Mouse (Mus musculus): ENCODE results near the gene Pitpnc1. TPM values are rescaled to one million over a fixed set of nuclear protein-coding genes. Genes with fewer than 3 reads are reported as not detected.

Pitpnc1 gene
- polyA plus RNA-seq, 1 experiment from 2014 or later: 16.2 TPM

- peaks cover 5% of the 10 kb centered on the region; the same call in 1 of the 2 replicates for H3K4me1 ChIP-seq (ENCODE audit: insufficient read depth)
- no peak overlapping the region for H3K27ac ChIP-seq (ENCODE audit: low read depth)
- no peaks in the 10 kb centered on the region for H3K36me3 ChIP-seq (ENCODE audit: insufficient read depth)
- no peaks in the 10 kb centered on the region for H3K9me3 ChIP-seq (ENCODE audit: low read depth, low read length)
- WGBS: 59% methylated on average over 17 of the region's 17 CpGs
- no peak overlapping the region for H3K9ac ChIP-seq
- H3K27me3 ChIP-seq (ENCODE audit: insufficient read depth, low read length): no peaks in the 10 kb centered on the region
- no peak for TF ChIP-seq CTCF (IDR thresholded peaks at IDR 0.05; ENCODE audit: low read depth)
- ATAC-seq (ENCODE audit: insufficient read depth) (no peak), DNase-seq (no peak)
- no peak overlapping the region; the same call in 1 of the 2 replicates for H3K4me2 ChIP-seq
- no peak overlapping the region for H3K4me3 ChIP-seq (ENCODE audit: low read depth, low read length)
Measured at GRCm38 (mm10) chr11:107449169-107449910, 21.2 kb downstream of the Pitpnc1 start.

GRCm38 (mm10) chr11:107447915-107448314 is 22.6 kb downstream of the Pitpnc1 start:
- no peak overlapping the region for H3K27ac ChIP-seq (ENCODE audit: low read depth)
- no peak overlapping the region for H3K9ac ChIP-seq
- no peak for ATAC-seq (ENCODE audit: insufficient read depth)
- H3K4me1 ChIP-seq (ENCODE audit: insufficient read depth): peaks cover 5% of the 10 kb centered on the region; the same call in 1 of the 2 replicates
- H3K9me3 ChIP-seq (ENCODE audit: low read depth, low read length): no peaks in the 10 kb centered on the region
- no peak overlapping the region for H3K4me3 ChIP-seq (ENCODE audit: low read depth, low read length)
- H3K27me3 ChIP-seq (ENCODE audit: insufficient read depth, low read length): no peaks in the 10 kb centered on the region
- DNase-seq: no peak
- no peak for TF ChIP-seq CTCF (IDR thresholded peaks at IDR 0.05; ENCODE audit: low read depth)
- 77% methylated on average over 9 of the region's 9 CpGs for WGBS
- H3K4me2 ChIP-seq: no peak overlapping the region
- H3K36me3 ChIP-seq (ENCODE audit: insufficient read depth): no peaks in the 10 kb centered on the region

GRCm38 (mm10) chr11:107447349-107447748 is 23.1 kb downstream of the Pitpnc1 start:
- Histone ChIP-seq H3K4me3 (ENCODE audit: low read depth, low read length) (no peak overlapping the region), H3K36me3 (ENCODE audit: insufficient read depth) (no peaks in the 10 kb centered on the region), H3K27ac (ENCODE audit: low read depth) (no peak overlapping the region), H3K4me1 (ENCODE audit: insufficient read depth) (peaks cover 5% of the 10 kb centered on the region; the same call in 1 of the 2 replicates), H3K4me2 (no peak overlapping the region; the same call in 1 of the 2 replicates), H3K9me3 (ENCODE audit: low read depth, low read length) (no peaks in the 10 kb centered on the region), H3K27me3 (ENCODE audit: insufficient read depth, low read length) (no peaks in the 10 kb centered on the region), H3K9ac (no peak overlapping the region)
- 49% methylated on average over 5 of the region's 5 CpGs for WGBS
- DNase-seq: no peak
- no peak for ATAC-seq (ENCODE audit: insufficient read depth)
- no peak for TF ChIP-seq CTCF (IDR thresholded peaks at IDR 0.05; ENCODE audit: low read depth)

- 72% methylated on average over 6 of the region's 6 CpGs for WGBS
- no peak overlapping the region for H3K9ac ChIP-seq
Measured at GRCm38 (mm10) chr11:107446650-107447049, 23.8 kb downstream of the Pitpnc1 start.

GRCm38 (mm10) chr11:107445683-107446082 is 24.8 kb downstream of the Pitpnc1 start:
- Histone ChIP-seq H3K9ac (no peak overlapping the region), H3K4me3 (ENCODE audit: low read depth, low read length) (no peak overlapping the region), H3K4me2 (no peak overlapping the region), H3K36me3 (ENCODE audit: insufficient read depth) (no peaks in the 10 kb centered on the region), H3K4me1 (ENCODE audit: insufficient read depth) (peaks cover 5% of the 10 kb centered on the region; the same call in 1 of the 2 replicates), H3K27me3 (ENCODE audit: insufficient read depth, low read length) (no peaks in the 10 kb centered on the region), H3K27ac (ENCODE audit: low read depth) (no peak overlapping the region), H3K9me3 (ENCODE audit: low read depth, low read length) (no peaks in the 10 kb centered on the region)
- DNase-seq: no peak
- no peak for ATAC-seq (ENCODE audit: insufficient read depth)
- TF ChIP-seq CTCF (IDR thresholded peaks at IDR 0.05; ENCODE audit: low read depth): no peak
- WGBS: 85% methylated on average over 3 of the region's 3 CpGs

More at GRCm38 (mm10) chr11:107446650-107447049, 23.8 kb downstream of the Pitpnc1 start:
- peak overlapping the region; percentile 18; the same call in 1 of the 2 replicates for H3K27ac ChIP-seq (ENCODE audit: low read depth)
- no peaks in the 10 kb centered on the region for H3K27me3 ChIP-seq (ENCODE audit: insufficient read depth, low read length)
- no peak for TF ChIP-seq CTCF (IDR thresholded peaks at IDR 0.05; ENCODE audit: low read depth)
- DNase-seq: no peak
- H3K4me1 ChIP-seq (ENCODE audit: insufficient read depth): peaks cover 5% of the 10 kb centered on the region; the same call in 1 of the 2 replicates
- no peak overlapping the region for H3K4me2 ChIP-seq
- H3K9me3 ChIP-seq (ENCODE audit: low read depth, low read length): no peaks in the 10 kb centered on the region
- no peak overlapping the region for H3K4me3 ChIP-seq (ENCODE audit: low read depth, low read length)
- ATAC-seq (ENCODE audit: insufficient read depth): no peak
- no peaks in the 10 kb centered on the region for H3K36me3 ChIP-seq (ENCODE audit: insufficient read depth)

GRCm38 (mm10) chr11:107443121-107444095 is 27.1 kb downstream of the Pitpnc1 start:
- WGBS: 69% methylated on average over 12 of the region's 12 CpGs
- Histone ChIP-seq H3K4me1 (ENCODE audit: insufficient read depth) (no peaks in the 10 kb centered on the region), H3K4me2 (no peak overlapping the region), H3K9ac (no peak overlapping the region), H3K9me3 (ENCODE audit: low read depth, low read length) (no peaks in the 10 kb centered on the region; the same call in 1 of the 2 replicates), H3K27ac (ENCODE audit: low read depth) (no peak overlapping the region), H3K4me3 (ENCODE audit: low read depth, low read length) (no peak overlapping the region), H3K27me3 (ENCODE audit: insufficient read depth, low read length) (no peaks in the 10 kb centered on the region), H3K36me3 (ENCODE audit: insufficient read depth) (no peaks in the 10 kb centered on the region)
- no peak for ATAC-seq (ENCODE audit: insufficient read depth)
- no peak for DNase-seq
- TF ChIP-seq CTCF (IDR thresholded peaks at IDR 0.05; ENCODE audit: low read depth): no peak

Measured in lung, embryonic 14.5 days (tissue).